Mouse (Mus musculus): ENCODE measurements at regions not wholly inside any gene's neighbourhood (a gene's known extent, or its start where the extent isn't known, plus 50 kb on each side); places are given as distances from the start of the nearest gene placed in this dataset.

- Histone ChIP-seq H3K79me2 (ENCODE audit: control insufficient read depth, insufficient read depth, low read length) (no peaks in the 10 kb centered on the region), H3K9ac (ENCODE audit: low read depth, low read length) (no peak overlapping the region), H3K36me3 (ENCODE audit: control insufficient read depth, insufficient read depth, low read length) (no peaks in the 10 kb centered on the region), H3K27ac (replicated peaks; ENCODE audit: insufficient read depth, low read depth, low read length) (no peak overlapping the region), H3K4me3 (ENCODE audit: insufficient read depth, low read depth, low read length) (no peak overlapping the region), H3K27me3 (ENCODE audit: control insufficient read depth, insufficient read depth, low read length) (no peaks in the 10 kb centered on the region), H3K4me1 (ENCODE audit: control insufficient read depth, insufficient read depth, low read length) (peaks cover 23% of the 10 kb centered on the region)
- DNase-seq (ENCODE audit: extremely low read depth, low read depth, low spot score): peak; percentile 19
- no peak for TF ChIP-seq CTCF (IDR thresholded peaks at IDR 0.05; ENCODE audit: low read depth, low read length)
- TF ChIP-seq POLR2A (IDR thresholded peaks at IDR 0.05; ENCODE audit: extremely low read depth, insufficient read depth, low read length): no peak
- WGBS: 84% methylated on average over 14 of the region's 14 CpGs
These were observed 359.8 kb upstream of the Gm15217 start for GRCm38 (mm10) chr14:46019240-46020025.

- Histone ChIP-seq H3K36me3 (ENCODE audit: control insufficient read depth, insufficient read depth, low read length) (no peaks in the 10 kb centered on the region), H3K4me3 (ENCODE audit: insufficient read depth, low read depth, low read length) (no peak overlapping the region), H3K4me1 (ENCODE audit: control insufficient read depth, insufficient read depth, low read length) (no peaks in the 10 kb centered on the region), H3K27ac (replicated peaks; ENCODE audit: insufficient read depth, low read depth, low read length) (no peak overlapping the region), H3K79me2 (ENCODE audit: control insufficient read depth, insufficient read depth, low read length) (no peaks in the 10 kb centered on the region), H3K27me3 (ENCODE audit: control insufficient read depth, insufficient read depth, low read length) (no peaks in the 10 kb centered on the region), H3K9ac (ENCODE audit: low read depth, low read length) (no peak overlapping the region)
- TF ChIP-seq POLR2A (IDR thresholded peaks at IDR 0.05; ENCODE audit: extremely low read depth, insufficient read depth, low read length): no peak
- no peak for TF ChIP-seq CTCF (IDR thresholded peaks at IDR 0.05; ENCODE audit: low read depth, low read length)
- DNase-seq (ENCODE audit: extremely low read depth, low read depth, low spot score): no peak
- 87% methylated on average over 8 of the region's 8 CpGs for WGBS
These were observed 344.9 kb upstream of the Gm15217 start for GRCm38 (mm10) chr14:46034301-46034700.

GRCm38 (mm10) chr14:46060622-46061381 is 318.4 kb upstream of the Gm15217 start:
- Histone ChIP-seq H3K79me2 (ENCODE audit: control insufficient read depth, insufficient read depth, low read length) (no peaks in the 10 kb centered on the region), H3K36me3 (ENCODE audit: control insufficient read depth, insufficient read depth, low read length) (no peaks in the 10 kb centered on the region), H3K4me1 (ENCODE audit: control insufficient read depth, insufficient read depth, low read length) (no peaks in the 10 kb centered on the region), H3K27ac (replicated peaks; ENCODE audit: insufficient read depth, low read depth, low read length) (no peak overlapping the region), H3K9ac (ENCODE audit: low read depth, low read length) (no peak overlapping the region), H3K4me3 (ENCODE audit: insufficient read depth, low read depth, low read length) (no peak overlapping the region), H3K27me3 (ENCODE audit: control insufficient read depth, insufficient read depth, low read length) (no peaks in the 10 kb centered on the region)
- peak; percentile 46 for DNase-seq (ENCODE audit: extremely low read depth, low read depth, low spot score)
- TF ChIP-seq CTCF (IDR thresholded peaks at IDR 0.05; ENCODE audit: low read depth, low read length) (no peak), POLR2A (IDR thresholded peaks at IDR 0.05; ENCODE audit: extremely low read depth, insufficient read depth, low read length) (no peak)
- 15% methylated on average over 14 of the region's 14 CpGs for WGBS

GRCm38 (mm10) chr14:46067102-46067801 is 312.0 kb upstream of the Gm15217 start:
- WGBS: 90% methylated on average over 5 of the region's 5 CpGs
- Histone ChIP-seq H3K4me1 (ENCODE audit: control insufficient read depth, insufficient read depth, low read length) (no peaks in the 10 kb centered on the region; the same call in 1 of the 2 replicates), H3K36me3 (ENCODE audit: control insufficient read depth, insufficient read depth, low read length) (no peaks in the 10 kb centered on the region), H3K79me2 (ENCODE audit: control insufficient read depth, insufficient read depth, low read length) (no peaks in the 10 kb centered on the region), H3K9ac (ENCODE audit: low read depth, low read length) (no peak overlapping the region), H3K4me3 (ENCODE audit: insufficient read depth, low read depth, low read length) (no peak overlapping the region), H3K27ac (replicated peaks; ENCODE audit: insufficient read depth, low read depth, low read length) (no peak overlapping the region), H3K27me3 (ENCODE audit: control insufficient read depth, insufficient read depth, low read length) (no peaks in the 10 kb centered on the region)
- no peak for TF ChIP-seq POLR2A (IDR thresholded peaks at IDR 0.05; ENCODE audit: extremely low read depth, insufficient read depth, low read length)
- no peak for TF ChIP-seq CTCF (IDR thresholded peaks at IDR 0.05; ENCODE audit: low read depth, low read length)
- no peak for DNase-seq (ENCODE audit: extremely low read depth, low read depth, low spot score)

GRCm38 (mm10) chr14:46071244-46071643 is 308.0 kb upstream of the Gm15217 start:
- DNase-seq (ENCODE audit: extremely low read depth, low read depth, low spot score): no peak
- Histone ChIP-seq H3K27me3 (ENCODE audit: control insufficient read depth, insufficient read depth, low read length) (no peaks in the 10 kb centered on the region), H3K4me1 (ENCODE audit: control insufficient read depth, insufficient read depth, low read length) (no peaks in the 10 kb centered on the region; the same call in 1 of the 2 replicates), H3K27ac (replicated peaks; ENCODE audit: insufficient read depth, low read depth, low read length) (no peak overlapping the region), H3K4me3 (ENCODE audit: insufficient read depth, low read depth, low read length) (no peak overlapping the region), H3K9ac (ENCODE audit: low read depth, low read length) (no peak overlapping the region), H3K79me2 (ENCODE audit: control insufficient read depth, insufficient read depth, low read length) (no peaks in the 10 kb centered on the region), H3K36me3 (ENCODE audit: control insufficient read depth, insufficient read depth, low read length) (no peaks in the 10 kb centered on the region)
- WGBS: 89% methylated on average over 5 of the region's 5 CpGs
- TF ChIP-seq POLR2A (IDR thresholded peaks at IDR 0.05; ENCODE audit: extremely low read depth, insufficient read depth, low read length) (no peak), CTCF (IDR thresholded peaks at IDR 0.05; ENCODE audit: low read depth, low read length) (no peak)
